Mouse (Mus musculus) limb, embryonic 13.5 days (tissue): ENCODE measurements around the gene Slc34a2. TPM values are rescaled to one million over a fixed set of nuclear protein-coding genes. Genes with fewer than 3 reads are reported as not detected.

Source experiments
- ATAC-seq: fragments of 200-750 bp; cut with Nextera tagmentation; 2 replicates; pipeline ENCODE4 v1.8.0; 2017; ENCODE audit warnings: low read depth, moderate number of reproducible peaks, moderate TSS enrichment; ENCODE audit not compliant: low FRiP score
- H3K27ac ChIP-seq: fragments of 300-500 bp; sonication (generic); 2 replicates; pipeline ENCODE4 v1.5.1; 2015; ENCODE audit warnings: inconsistent platforms, mild to moderate bottlenecking, moderate library complexity
- H3K27me3 ChIP-seq: fragments of 300-500 bp; sonication (generic); 2 replicates; pipeline ENCODE4 v1.6.1; 2015; ENCODE audit warnings: mild to moderate bottlenecking, inconsistent platforms
- H3K36me3 ChIP-seq: fragments of 300-500 bp; sonication (generic); 2 replicates; pipeline ENCODE4 v1.6.1; 2015; ENCODE audit warnings: inconsistent platforms, mild to moderate bottlenecking, moderate library complexity
- H3K4me1 ChIP-seq: fragments of 300-500 bp; sonication (generic); 2 replicates; pipeline ENCODE4 v1.6.1; 2015; ENCODE audit warnings: inconsistent platforms
- H3K4me2 ChIP-seq: fragments of 300-500 bp; sonication (generic); replicated peaks from 2 replicates; pipeline ENCODE4 v1.6.1; 2015; ENCODE audit warnings: inconsistent platforms, mild to moderate bottlenecking, moderate library complexity
- H3K4me3 ChIP-seq: fragments of 300-500 bp; sonication (generic); 2 replicates; pipeline ENCODE4 v1.5.1; 2015; ENCODE audit warnings: moderate library complexity, mild to moderate bottlenecking, inconsistent platforms
- H3K9ac ChIP-seq: fragments of 300-500 bp; sonication (generic); 2 replicates; pipeline ENCODE4 v1.6.1; 2015; ENCODE audit warnings: mild to moderate bottlenecking, inconsistent platforms
- H3K9me3 ChIP-seq: fragments of 300-500 bp; sonication (generic); 2 replicates; pipeline ENCODE4 v1.6.1; 2016; ENCODE audit warnings: inconsistent platforms
- WGBS: fragments of 180-500 bp; shearing (Covaris S2); methylation state at CpG from one replicate; pipeline ENCODE4 v1.1.7; 2015; 5-methylcytosine and 5-hydroxymethylcytosine counted together
- polyA plus RNA-seq: library from polyadenylated mRNA; unstranded; fragments of >200 nt; fragmentation: Nextera tagmentation; extraction: Ambion mirVana; gene quantifications from 2 replicates; pipeline ENCODE4 v1.2.1, GENCODE M21; 2015

The Slc34a2 gene
- polyA plus RNA-seq, 1 experiment from 2014 or later = not detected

GRCm38 (mm10) chr5:53119689-53120088 is 81.8 kb downstream of the Slc34a2 start:
- no peak overlapping the region for H3K27ac ChIP-seq
- H3K4me2 ChIP-seq = no peak overlapping the region
- H3K27me3 ChIP-seq = no peaks in the 10 kb centered on the region
- no peaks in the 10 kb centered on the region for H3K9me3 ChIP-seq
- no peaks in the 10 kb centered on the region for H3K4me1 ChIP-seq
- 59% methylated on average over 3 of the region's 3 CpGs for WGBS
- H3K36me3 ChIP-seq = no peaks in the 10 kb centered on the region
- H3K9ac ChIP-seq = no peak overlapping the region
- no peak for ATAC-seq
- H3K4me3 ChIP-seq = no peak overlapping the region

Other genes with a start within 250 kb of the Slc34a2 start
- gene Anapc4, start 204.1 kb upstream of the Slc34a2 start, polyA plus RNA-seq = 128 TPM in 2 replicates
- 2.1 and 2.6 TPM in 2 replicates for gene Sel1l3, start 175.8 kb downstream of the Slc34a2 start, polyA plus RNA-seq
- 78.0 and 88.5 TPM in 2 replicates for gene Smim20, start 229.0 kb downstream of the Slc34a2 start, polyA plus RNA-seq